Mouse (Mus musculus) liver, embryonic 14.5 days (tissue): ENCODE results near the gene Mecom.

Experiments
- CTCF ChIP-seq: IDR thresholded peaks from 2 replicates; pipeline ENCODE4 v1.5.1; 2016; ENCODE audit warnings: antibody characterized with exemption, low read depth, control low read depth
- EP300 ChIP-seq: IDR thresholded peaks from 2 replicates; pipeline ENCODE4 v1.6.1; 2016; ENCODE audit warnings: antibody characterized with exemption, low read depth

GRCm38 (mm10) chr3:30060058-30060457 is 487.8 kb downstream of the Mecom start:
- no peak for TF ChIP-seq EP300
- no peak for TF ChIP-seq CTCF
